In the genomic region with DNA sequence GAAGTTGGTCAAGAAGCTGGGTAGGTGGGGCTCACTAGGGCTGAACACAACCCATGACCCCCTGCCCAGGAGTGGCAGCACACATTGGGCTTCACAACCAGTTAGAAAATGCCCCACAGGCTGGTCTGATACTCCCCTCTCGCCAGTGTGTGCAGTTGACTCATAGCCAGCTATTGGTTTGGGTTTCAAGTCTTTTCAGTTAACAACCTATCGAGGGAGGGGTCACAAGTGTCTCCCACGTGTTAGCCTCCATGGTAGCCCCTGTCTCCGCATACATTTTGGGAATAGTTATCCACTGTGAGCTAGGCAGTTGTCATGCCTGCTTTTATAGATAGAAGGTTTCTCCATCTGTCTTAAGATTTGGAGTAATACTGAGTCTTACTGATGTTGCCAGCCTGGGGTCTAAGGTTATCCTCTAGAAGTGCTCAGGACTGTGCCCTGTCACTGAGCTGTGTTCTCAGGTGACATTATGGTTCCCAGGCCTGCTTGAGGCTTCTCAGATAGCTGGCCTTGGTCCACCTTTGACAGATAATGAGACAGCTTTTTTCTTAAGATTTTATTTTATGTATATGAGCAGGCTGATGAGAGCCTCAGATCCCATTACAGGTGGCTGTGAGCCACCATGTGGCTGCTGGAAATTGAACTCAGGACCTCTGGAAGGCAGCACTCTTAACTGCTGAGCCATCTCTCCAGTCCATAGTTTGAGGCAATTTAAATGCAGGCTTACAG, we compare ENCODE assay signal across 8 mouse cellular contexts. TPM values are rescaled to one million over a fixed set of nuclear protein-coding genes. Genes with fewer than 3 reads are reported as not detected.
DNase-seq lines count a peak whose midpoint lies in the region; ATAC-seq and TF ChIP-seq lines count a peak whose summit lies in the region.

No protein-coding gene starts in this region.

- peaks cover 24% of the 10 kb centered on the region for H3K36me3 ChIP-seq in liver, embryonic 11.5 days (ENCODE audit: control insufficient read depth, insufficient read depth, low read length)

- peak; percentile 45 for TF ChIP-seq POLR2A in embryonic fibroblast, embryonic 13.5 days (IDR thresholded peaks at IDR 0.05; ENCODE audit: low read depth, low read length)

- peak overlapping the region; percentile 83 for H3K27ac ChIP-seq in embryonic fibroblast, embryonic 13.5 days (ENCODE audit: insufficient read depth, low read length)
- peak overlapping the region; percentile 99 for H3K27ac ChIP-seq in liver, embryonic 11.5 days (ENCODE audit: low read depth, low read length)

- peak overlapping the region; percentile 85 for H3K4me3 ChIP-seq in embryonic fibroblast, embryonic 13.5 days (ENCODE audit: insufficient read depth, low read length)
- peak overlapping the region; percentile 100 for H3K4me3 ChIP-seq in liver, embryonic 11.5 days (ENCODE audit: low read depth, low read length)

- no peak for TF ChIP-seq CTCF in embryonic fibroblast, embryonic 13.5 days (IDR thresholded peaks at IDR 0.05; ENCODE audit: borderline replicate concordance, insufficient read depth, low read length)

- no peak for ATAC-seq in cerebellum, adult (ENCODE audit: insufficient number of reproducible peaks, low FRiP score, low TSS enrichment)
- no peak for ATAC-seq in liver, embryonic 11.5 days (replicated peaks; ENCODE audit: low FRiP score)

- H3K9ac ChIP-seq in liver, embryonic 11.5 days (ENCODE audit: low read depth, low read length), result peak overlapping the region; percentile 100

- no peaks in the 10 kb centered on the region for H3K9me3 ChIP-seq in liver, embryonic 11.5 days (ENCODE audit: control insufficient read depth, low read length)

- peak overlapping the region; percentile 99 for H3K4me2 ChIP-seq in liver, embryonic 11.5 days

- peak; percentile 24 for DNase-seq in cerebellum, adult 9-11 months
- peak; percentile 41 for DNase-seq in 3134 (ENCODE audit: extremely low read depth, insufficient read length, low spot score)
- DNase-seq in liver, embryonic 11.5 days (ENCODE audit: low spot score), result no peak
- DNase-seq in right cerebral cortex, postnatal 10 days (ENCODE audit: low spot score in 2 of 2), result no peak
- DNase-seq in urinary bladder, postnatal 36 days (ENCODE audit: low spot score in 2 of 2), result no peak
- DNase-seq in thymus, postnatal 10 days (ENCODE audit: low spot score in 2 of 2), result no peak

- peaks cover 7% of the 10 kb centered on the region for H3K4me1 ChIP-seq in embryonic fibroblast, embryonic 13.5 days (ENCODE audit: control insufficient read depth, insufficient read depth, low read length)
- peaks cover 38% of the 10 kb centered on the region for H3K4me1 ChIP-seq in liver, embryonic 11.5 days (replicated peaks; ENCODE audit: control insufficient read depth, insufficient read depth, low read length)

- 7% methylated on average over 4 of the region's 4 CpGs for WGBS in liver, embryonic 11.5 days

- no peaks in the 10 kb centered on the region; the same call in 1 of the 2 replicates for H3K27me3 ChIP-seq in liver, embryonic 11.5 days (replicated peaks; ENCODE audit: control insufficient read depth, insufficient read depth, low read length)

RNA-seq across cellular contexts. Expression of gene Rpl10a, which starts 1.4 kb away (rescaled TPM):
- polyA plus RNA-seq in embryonic fibroblast, embryonic 13.5 days (2011; ENCODE audit: insufficient read length, low read depth, missing spikeins), result 1,157 and 1,234 TPM in 2 replicates
- 683 and 733 TPM in 2 replicates for polyA plus RNA-seq in liver, embryonic 11.5 days (2014; fragmentation: Nextera tagmentation; extraction: Ambion mirVana)

RNA-seq across cellular contexts. Expression of gene Fance, which starts 16.3 kb away (rescaled TPM):
- 22.3 and 23.4 TPM in 2 replicates for polyA plus RNA-seq in embryonic fibroblast, embryonic 13.5 days (2011; ENCODE audit: insufficient read length, low read depth, missing spikeins)
- polyA plus RNA-seq in liver, embryonic 11.5 days (2014; fragmentation: Nextera tagmentation; extraction: Ambion mirVana), result 30.2 and 31.1 TPM in 2 replicates

RNA-seq across cellular contexts. Expression of gene Tead3, which starts 20.9 kb away (rescaled TPM):
- polyA plus RNA-seq in embryonic fibroblast, embryonic 13.5 days (2011; ENCODE audit: insufficient read length, low read depth, missing spikeins), result 58.5 and 64.0 TPM in 2 replicates
- 4.3 and 4.6 TPM in 2 replicates for polyA plus RNA-seq in liver, embryonic 11.5 days (2014; fragmentation: Nextera tagmentation; extraction: Ambion mirVana)

RNA-seq across cellular contexts. Expression of gene Tulp1, which starts 35.4 kb away (rescaled TPM):
- 0.51 TPM in 1 of 2 replicates, not detected in the other for polyA plus RNA-seq in embryonic fibroblast, embryonic 13.5 days (2011; ENCODE audit: insufficient read length, low read depth, missing spikeins)
- polyA plus RNA-seq in liver, embryonic 11.5 days (2014; fragmentation: Nextera tagmentation; extraction: Ambion mirVana), result 2.8 and 3.3 TPM in 2 replicates

Comparison
In these comparisons a context has a peak if more than half of its experiments do, and no peak if none do; other contexts are left out.
1. DNase-seq: peak in cerebellum, adult 9-11 months (single experiment) and 3134 (single experiment); none in liver, embryonic 11.5 days (single experiment), right cerebral cortex, postnatal 10 days (0 of 2), urinary bladder, postnatal 36 days (0 of 2) and thymus, postnatal 10 days (0 of 2).
2. RNA of gene Tead3, which starts 20.9 kb away (polyA plus RNA-seq): 58.5 to 64.0 TPM in embryonic fibroblast, embryonic 13.5 days; 4.3 to 4.6 TPM in liver, embryonic 11.5 days; every median in the first group is over 10 times any median in the second.